Mouse (Mus musculus): Measurements from ENCODE around the gene Pde10a. TPM values are rescaled to one million over a fixed set of nuclear protein-coding genes. Genes with fewer than 3 reads are reported as not detected.

Pde10a gene
- polyA plus RNA-seq, 1 experiment from 2014 or later, result 4.4 TPM

- no peak overlapping the region for H3K27ac ChIP-seq
- H3K4me1 ChIP-seq (replicated peaks), result no peaks in the 10 kb centered on the region; the same call in 1 of the 2 replicates
- H3K4me3 ChIP-seq (replicated peaks), result peak overlapping the region; percentile 12
- H3K4me2 ChIP-seq, result peak overlapping the region; percentile 47
- H3K36me3 ChIP-seq, result no peaks in the 10 kb centered on the region
- WGBS, result 18% methylated on average over 22 of the region's 22 CpGs
- no peak overlapping the region for H3K9ac ChIP-seq (replicated peaks)
- H3K9me3 ChIP-seq, result no peaks in the 10 kb centered on the region
- H3K27me3 ChIP-seq, result peaks cover 38% of the 10 kb centered on the region
- 0 out of 2 replicates have a peak, but pooled peaks have one; percentile 31 for ATAC-seq (ENCODE audit: insufficient number of reproducible peaks, insufficient read depth, low FRiP score, low TSS enrichment, low read depth)
Measured at GRCm38 (mm10) chr17:8592427-8593277, 67.5 kb downstream of the Pde10a start.

DNA sequence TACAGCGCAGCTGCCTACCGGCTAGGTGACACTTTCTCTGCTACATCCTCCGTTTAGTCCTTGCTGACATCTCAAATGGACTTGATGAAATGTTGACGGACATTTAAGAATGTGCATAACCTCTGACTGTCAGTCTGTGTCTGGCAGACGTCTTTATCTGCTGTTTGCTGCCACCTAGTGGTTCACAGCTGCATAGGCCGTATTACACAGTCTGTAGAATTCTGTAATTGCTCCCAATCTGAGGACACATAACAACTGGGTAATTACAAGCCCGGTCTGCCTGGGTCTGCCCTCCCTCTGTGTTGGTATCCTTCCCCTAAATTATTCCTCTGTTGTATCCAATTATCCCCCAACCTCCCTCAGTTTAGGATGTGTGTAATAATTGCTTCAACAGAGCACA, 72.6 kb downstream of the Pde10a start:
- Histone ChIP-seq H3K4me3 (replicated peaks) (no peak overlapping the region), H3K9ac (replicated peaks) (no peak overlapping the region), H3K36me3 (no peaks in the 10 kb centered on the region), H3K27me3 (peaks cover 24% of the 10 kb centered on the region), H3K9me3 (no peaks in the 10 kb centered on the region), H3K27ac (no peak overlapping the region), H3K4me1 (replicated peaks) (no peaks in the 10 kb centered on the region; the same call in 1 of the 2 replicates), H3K4me2 (no peak overlapping the region)
- WGBS, result 7% methylated on average over 7 of the region's 7 CpGs
- ATAC-seq (ENCODE audit: insufficient number of reproducible peaks, insufficient read depth, low FRiP score, low TSS enrichment, low read depth), result no peak

- WGBS, result 90% methylated on average over 3 of the region's 3 CpGs
- Histone ChIP-seq H3K27ac (no peak overlapping the region), H3K9ac (replicated peaks) (no peak overlapping the region), H3K4me2 (no peak overlapping the region), H3K27me3 (peaks cover 3% of the 10 kb centered on the region; the same call in 1 of the 2 replicates), H3K4me3 (replicated peaks) (no peak overlapping the region), H3K4me1 (replicated peaks) (no peaks in the 10 kb centered on the region), H3K36me3 (no peaks in the 10 kb centered on the region), H3K9me3 (no peaks in the 10 kb centered on the region)
- no peak for ATAC-seq (ENCODE audit: insufficient number of reproducible peaks, insufficient read depth, low FRiP score, low TSS enrichment, low read depth)
Measured at GRCm38 (mm10) chr17:8602976-8603375, 77.8 kb downstream of the Pde10a start.

DNA sequence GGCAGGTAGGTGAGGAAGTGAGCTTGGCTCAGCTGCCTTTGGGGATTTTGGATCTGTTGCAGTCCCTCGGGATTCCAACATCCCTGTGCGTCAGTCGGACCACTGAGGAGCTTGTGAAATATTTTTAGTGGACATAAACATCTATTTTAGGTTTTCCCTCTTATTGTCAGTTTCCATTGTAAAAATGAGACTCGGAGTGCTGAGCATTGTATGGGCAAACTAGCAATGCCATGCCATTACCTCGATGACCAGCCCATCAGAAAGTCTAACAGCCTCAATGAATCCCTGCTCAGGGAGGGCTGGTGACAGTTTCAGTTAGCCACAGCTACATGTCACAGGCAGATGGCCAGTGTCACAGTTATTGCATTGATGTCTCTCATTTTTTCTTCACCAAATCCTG, 80.7 kb downstream of the Pde10a start:
- WGBS, result 87% methylated on average over 5 of the region's 5 CpGs
- H3K4me2 ChIP-seq, result no peak overlapping the region
- no peak overlapping the region for H3K9ac ChIP-seq (replicated peaks)
- H3K9me3 ChIP-seq, result no peaks in the 10 kb centered on the region
- no peaks in the 10 kb centered on the region for H3K4me1 ChIP-seq (replicated peaks)
- peaks cover 6% of the 10 kb centered on the region for H3K27me3 ChIP-seq
- H3K27ac ChIP-seq, result no peak overlapping the region
- no peaks in the 10 kb centered on the region for H3K36me3 ChIP-seq
- ATAC-seq (ENCODE audit: insufficient number of reproducible peaks, insufficient read depth, low FRiP score, low TSS enrichment, low read depth), result no peak
- H3K4me3 ChIP-seq (replicated peaks), result no peak overlapping the region

DNA sequence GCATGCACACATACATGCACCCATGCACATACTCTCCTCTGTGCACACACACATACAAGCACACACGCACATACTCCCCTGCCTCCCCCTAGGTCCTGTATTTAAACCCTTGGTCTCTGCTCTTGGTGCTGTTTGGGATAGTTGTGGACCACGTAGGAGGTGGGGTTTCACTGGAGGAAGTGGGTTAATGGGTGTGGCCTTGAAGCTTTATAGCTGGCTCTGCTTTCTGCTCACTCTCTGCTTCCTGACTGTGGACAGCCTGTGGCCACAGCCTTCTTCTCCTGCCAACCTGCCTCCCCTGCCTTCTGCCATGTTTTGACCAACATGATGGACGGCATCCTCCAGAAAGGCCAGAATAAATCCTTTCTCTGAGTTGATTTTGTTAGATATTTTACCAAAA, 81.5 kb downstream of the Pde10a start:
- H3K27me3 ChIP-seq, result peaks cover 6% of the 10 kb centered on the region
- 64% methylated on average over 3 of the region's 3 CpGs for WGBS
- H3K4me3 ChIP-seq (replicated peaks), result no peak overlapping the region
- H3K36me3 ChIP-seq, result no peaks in the 10 kb centered on the region
- H3K9me3 ChIP-seq, result no peaks in the 10 kb centered on the region
- no peak overlapping the region for H3K9ac ChIP-seq (replicated peaks)
- no peak overlapping the region for H3K27ac ChIP-seq
- H3K4me2 ChIP-seq, result no peak overlapping the region
- no peak for ATAC-seq (ENCODE audit: insufficient number of reproducible peaks, insufficient read depth, low FRiP score, low TSS enrichment, low read depth)
- H3K4me1 ChIP-seq (replicated peaks), result no peaks in the 10 kb centered on the region

- Histone ChIP-seq H3K4me2 (no peak overlapping the region), H3K4me3 (replicated peaks) (no peak overlapping the region), H3K4me1 (replicated peaks) (no peaks in the 10 kb centered on the region), H3K27ac (no peak overlapping the region), H3K27me3 (peaks cover 3% of the 10 kb centered on the region), H3K36me3 (no peaks in the 10 kb centered on the region), H3K9ac (replicated peaks) (no peak overlapping the region), H3K9me3 (no peaks in the 10 kb centered on the region)
- WGBS, result 81% methylated on average over 4 of the region's 4 CpGs
- no peak for ATAC-seq (ENCODE audit: insufficient number of reproducible peaks, insufficient read depth, low FRiP score, low TSS enrichment, low read depth)
Measured at GRCm38 (mm10) chr17:8611916-8612315, 86.7 kb downstream of the Pde10a start.

GRCm38 (mm10) chr17:8613882-8614551, 88.8 kb downstream of the Pde10a start:
- no peak overlapping the region for H3K4me2 ChIP-seq
- no peak overlapping the region for H3K9ac ChIP-seq (replicated peaks)
- no peaks in the 10 kb centered on the region for H3K9me3 ChIP-seq
- 0 out of 2 replicates have a peak, but pooled peaks have one; percentile 47 for ATAC-seq (ENCODE audit: insufficient number of reproducible peaks, insufficient read depth, low FRiP score, low TSS enrichment, low read depth)
- no peak overlapping the region for H3K27ac ChIP-seq
- H3K27me3 ChIP-seq, result peaks cover 3% of the 10 kb centered on the region
- 34% methylated on average over 7 of the region's 7 CpGs for WGBS
- no peaks in the 10 kb centered on the region for H3K4me1 ChIP-seq (replicated peaks)
- H3K36me3 ChIP-seq, result no peaks in the 10 kb centered on the region
- no peak overlapping the region for H3K4me3 ChIP-seq (replicated peaks)

- WGBS, result 26% methylated on average over 5 of the region's 5 CpGs
- peaks cover 22% of the 10 kb centered on the region for H3K4me1 ChIP-seq (replicated peaks)
- H3K9me3 ChIP-seq, result no peaks in the 10 kb centered on the region
- H3K4me2 ChIP-seq, result no peak overlapping the region
- no peak overlapping the region for H3K9ac ChIP-seq (replicated peaks)
- H3K27me3 ChIP-seq, result no peaks in the 10 kb centered on the region
- H3K36me3 ChIP-seq, result no peaks in the 10 kb centered on the region
- no peak overlapping the region for H3K4me3 ChIP-seq (replicated peaks)
- ATAC-seq (ENCODE audit: insufficient number of reproducible peaks, insufficient read depth, low FRiP score, low TSS enrichment, low read depth), result no peak
- H3K27ac ChIP-seq, result no peak overlapping the region
Measured at GRCm38 (mm10) chr17:8620346-8620745, 95.2 kb downstream of the Pde10a start.

- H3K9me3 ChIP-seq, result no peaks in the 10 kb centered on the region
- peaks cover 24% of the 10 kb centered on the region for H3K4me1 ChIP-seq (replicated peaks)
- H3K36me3 ChIP-seq, result no peaks in the 10 kb centered on the region
- WGBS, result 77% methylated on average over 2 of the region's 2 CpGs
- no peak overlapping the region for H3K27ac ChIP-seq
- no peaks in the 10 kb centered on the region; the same call in 1 of the 2 replicates for H3K27me3 ChIP-seq
- no peak overlapping the region for H3K4me3 ChIP-seq (replicated peaks)
- no peak overlapping the region for H3K9ac ChIP-seq (replicated peaks)
- no peak for ATAC-seq (ENCODE audit: insufficient number of reproducible peaks, insufficient read depth, low FRiP score, low TSS enrichment, low read depth)
- no peak overlapping the region for H3K4me2 ChIP-seq
Measured at GRCm38 (mm10) chr17:8621105-8621504, 95.9 kb downstream of the Pde10a start.

DNA sequence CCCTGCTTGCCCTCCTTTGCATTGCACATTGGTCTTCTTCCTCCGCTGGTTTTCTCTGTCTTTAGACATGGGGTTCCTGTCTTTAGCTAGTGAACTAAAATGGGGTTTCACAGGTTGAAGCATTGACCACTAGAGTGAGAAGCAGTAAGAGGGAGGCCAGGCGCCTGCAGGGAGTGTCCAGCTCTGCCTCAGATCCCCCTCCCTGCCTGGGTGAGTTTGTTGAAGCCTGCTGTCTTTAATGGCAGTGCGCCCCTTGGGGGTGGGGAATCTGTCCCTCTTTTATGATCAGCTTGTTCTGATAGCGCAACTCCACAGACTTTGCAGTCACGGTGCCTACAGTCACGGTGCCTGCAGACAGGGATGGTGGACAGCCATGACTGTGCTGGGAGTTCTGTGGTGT, 96.7 kb downstream of the Pde10a start:
- H3K4me2 ChIP-seq, result 0 out of 2 replicates have a peak overlapping the region, but pooled peaks have one; percentile 4
- peak overlapping the region; percentile 77; the same call in 1 of the 2 replicates for H3K27ac ChIP-seq
- H3K4me3 ChIP-seq (replicated peaks), result no peak overlapping the region
- WGBS, result 22% methylated on average over 6 of the region's 6 CpGs
- peaks cover 29% of the 10 kb centered on the region for H3K4me1 ChIP-seq (replicated peaks)
- H3K36me3 ChIP-seq, result no peaks in the 10 kb centered on the region
- no peak for ATAC-seq (ENCODE audit: insufficient number of reproducible peaks, insufficient read depth, low FRiP score, low TSS enrichment, low read depth)
- no peaks in the 10 kb centered on the region for H3K9me3 ChIP-seq
- no peaks in the 10 kb centered on the region; the same call in 1 of the 2 replicates for H3K27me3 ChIP-seq
- H3K9ac ChIP-seq (replicated peaks), result no peak overlapping the region

GRCm38 (mm10) chr17:8626421-8626820, 101.2 kb downstream of the Pde10a start:
- Histone ChIP-seq H3K4me1 (replicated peaks) (peaks cover 28% of the 10 kb centered on the region), H3K27ac (no peak overlapping the region), H3K4me3 (replicated peaks) (no peak overlapping the region), H3K36me3 (no peaks in the 10 kb centered on the region), H3K27me3 (peaks cover 9% of the 10 kb centered on the region; the same call in 1 of the 2 replicates), H3K9me3 (no peaks in the 10 kb centered on the region), H3K9ac (replicated peaks) (no peak overlapping the region), H3K4me2 (no peak overlapping the region)
- WGBS, result 44% methylated on average over 8 of the region's 8 CpGs
- ATAC-seq (ENCODE audit: insufficient number of reproducible peaks, insufficient read depth, low FRiP score, low TSS enrichment, low read depth), result no peak

Measured in limb, embryonic 12.5 days (tissue).